Mouse (Mus musculus): ENCODE data around the gene Gm20661. TPM values are rescaled to one million over a fixed set of nuclear protein-coding genes. Genes with fewer than 3 reads are reported as not detected.

Gene Gm20661
- polyA plus RNA-seq, 1 experiment = not detected

GRCm38 (mm10) chr9:107975399-107976386, 7.2 kb upstream of the Gm20661 start, which contains the start of gene Uba7:
Gene Uba7 (plus strand): TSS chr9:107975505.
- WGBS = 41% methylated on average over 12 of the region's 12 CpGs
- H3K27ac ChIP-seq (ENCODE audit: insufficient read depth, low read depth, low read length) = peak within 1 kb of the TSS; percentile 98
- TF ChIP-seq POLR2A (IDR thresholded peaks at IDR 0.05; ENCODE audit: low read depth, low read length) (peak; percentile 53; the same call in 1 of the 2 replicates), CTCF (IDR thresholded peaks at IDR 0.05; ENCODE audit: extremely low read depth, insufficient read length, insufficient replicate concordance, low read depth, low read length) (no peak)
- H3K27me3 ChIP-seq (ENCODE audit: control insufficient read depth, insufficient read depth, low read length) = no peaks in the 10 kb centered on the region
- H3K36me3 ChIP-seq (ENCODE audit: control insufficient read depth, insufficient read depth, low read length) = peaks cover 35% of the 10 kb centered on the region
- H3K4me1 ChIP-seq (ENCODE audit: control insufficient read depth, insufficient read depth, insufficient read length, low read length) = peaks cover 20% of the 10 kb centered on the region; the same call in 1 of the 2 replicates
- H3K4me3 ChIP-seq (ENCODE audit: low read depth, low read length) = peak within 1 kb of the TSS; percentile 68

- Histone ChIP-seq H3K4me3 (ENCODE audit: low read depth, low read length) (no peak overlapping the region), H3K36me3 (ENCODE audit: control insufficient read depth, insufficient read depth, low read length) (peaks cover 51% of the 10 kb centered on the region), H3K4me1 (ENCODE audit: control insufficient read depth, insufficient read depth, insufficient read length, low read length) (peaks cover 21% of the 10 kb centered on the region), H3K27me3 (ENCODE audit: control insufficient read depth, insufficient read depth, low read length) (no peaks in the 10 kb centered on the region), H3K27ac (ENCODE audit: insufficient read depth, low read depth, low read length) (no peak overlapping the region)
- TF ChIP-seq CTCF (IDR thresholded peaks at IDR 0.05; ENCODE audit: extremely low read depth, insufficient read length, insufficient replicate concordance, low read depth, low read length) = no peak
- 94% methylated on average over 12 of the region's 12 CpGs for WGBS
These were observed 4.0 kb upstream of the Gm20661 start for GRCm38 (mm10) chr9:107978815-107979214.

- no peak for TF ChIP-seq POLR2A (IDR thresholded peaks at IDR 0.05; ENCODE audit: low read depth, low read length)
- TF ChIP-seq CTCF (IDR thresholded peaks at IDR 0.05; ENCODE audit: extremely low read depth, insufficient read length, insufficient replicate concordance, low read depth, low read length) = no peak
These were observed 913 bp upstream of the Gm20661 start for GRCm38 (mm10) chr9:107981684-107982605.

GRCm38 (mm10) chr9:107983421-107983890, 598 bp downstream of the Gm20661 start:
- 63% methylated on average over 4 of the region's 4 CpGs for WGBS
- Histone ChIP-seq H3K36me3 (ENCODE audit: control insufficient read depth, insufficient read depth, low read length) (peaks cover 41% of the 10 kb centered on the region), H3K4me1 (ENCODE audit: control insufficient read depth, insufficient read depth, insufficient read length, low read length) (peaks cover 18% of the 10 kb centered on the region), H3K27me3 (ENCODE audit: control insufficient read depth, insufficient read depth, low read length) (no peaks in the 10 kb centered on the region), H3K27ac (ENCODE audit: insufficient read depth, low read depth, low read length) (peak overlapping the region; percentile 74), H3K4me3 (ENCODE audit: low read depth, low read length) (no peak overlapping the region)
- TF ChIP-seq POLR2A (IDR thresholded peaks at IDR 0.05; ENCODE audit: low read depth, low read length) (no peak), CTCF (IDR thresholded peaks at IDR 0.05; ENCODE audit: extremely low read depth, insufficient read length, insufficient replicate concordance, low read depth, low read length) (no peak)

More at GRCm38 (mm10) chr9:107981684-107982605, 913 bp upstream of the Gm20661 start:
- peaks cover 54% of the 10 kb centered on the region for H3K36me3 ChIP-seq (ENCODE audit: control insufficient read depth, insufficient read depth, low read length)
- H3K27me3 ChIP-seq (ENCODE audit: control insufficient read depth, insufficient read depth, low read length) = no peaks in the 10 kb centered on the region
- H3K4me3 ChIP-seq (ENCODE audit: low read depth, low read length) = no peak overlapping the region
- WGBS = 71% methylated on average over 7 of the region's 7 CpGs
- peak overlapping the region; percentile 74 for H3K27ac ChIP-seq (ENCODE audit: insufficient read depth, low read depth, low read length)
- H3K4me1 ChIP-seq (ENCODE audit: control insufficient read depth, insufficient read depth, insufficient read length, low read length) = peaks cover 21% of the 10 kb centered on the region

GRCm38 (mm10) chr9:107984052-107984753, 1.3 kb downstream of the Gm20661 start:
- peaks cover 34% of the 10 kb centered on the region for H3K36me3 ChIP-seq (ENCODE audit: control insufficient read depth, insufficient read depth, low read length)
- H3K27me3 ChIP-seq (ENCODE audit: control insufficient read depth, insufficient read depth, low read length) = no peaks in the 10 kb centered on the region
- H3K27ac ChIP-seq (ENCODE audit: insufficient read depth, low read depth, low read length) = peak overlapping the region; percentile 46
- 77% methylated on average over 19 of the region's 19 CpGs for WGBS
- H3K4me1 ChIP-seq (ENCODE audit: control insufficient read depth, insufficient read depth, insufficient read length, low read length) = peaks cover 18% of the 10 kb centered on the region
- H3K4me3 ChIP-seq (ENCODE audit: low read depth, low read length) = peak overlapping the region; percentile 66
- TF ChIP-seq POLR2A (IDR thresholded peaks at IDR 0.05; ENCODE audit: low read depth, low read length) (no peak), CTCF (IDR thresholded peaks at IDR 0.05; ENCODE audit: extremely low read depth, insufficient read length, insufficient replicate concordance, low read depth, low read length) (no peak)

GRCm38 (mm10) chr9:107984754-107985055, 1.8 kb downstream of the Gm20661 start:
- H3K27ac ChIP-seq (ENCODE audit: insufficient read depth, low read depth, low read length) = no peak overlapping the region
- TF ChIP-seq CTCF (IDR thresholded peaks at IDR 0.05; ENCODE audit: extremely low read depth, insufficient read length, insufficient replicate concordance, low read depth, low read length) (no peak), POLR2A (IDR thresholded peaks at IDR 0.05; ENCODE audit: low read depth, low read length) (no peak)
- WGBS = 75% methylated on average over 9 of the region's 9 CpGs
- H3K4me3 ChIP-seq (ENCODE audit: low read depth, low read length) = peak overlapping the region; percentile 66
- no peaks in the 10 kb centered on the region for H3K27me3 ChIP-seq (ENCODE audit: control insufficient read depth, insufficient read depth, low read length)
- peaks cover 29% of the 10 kb centered on the region for H3K36me3 ChIP-seq (ENCODE audit: control insufficient read depth, insufficient read depth, low read length)
- peaks cover 18% of the 10 kb centered on the region for H3K4me1 ChIP-seq (ENCODE audit: control insufficient read depth, insufficient read depth, insufficient read length, low read length)
